Mouse (Mus musculus): Measurements from ENCODE around the gene Lpo. TPM values are rescaled to one million over a fixed set of nuclear protein-coding genes. Genes with fewer than 3 reads are reported as not detected.
"Not testable (repeated sequence)": the region's sequence is repeated elsewhere in the genome, so short reads cannot be mapped to it uniquely, and the experiment has no call there.

Gene Lpo
- 0.28 and 1.0 TPM in 2 replicates for polyA plus RNA-seq (2014; fragmentation: Nextera tagmentation; extraction: Ambion mirVana)

GRCm38 (mm10) chr11:87828239-87828900 is at the start of gene Lpo:
Lpo (minus strand) TSS chr11:87828289.
- no peaks in the 10 kb centered on the region for H3K9me3 ChIP-seq (ENCODE audit: control insufficient read depth, low read length)
- no peak within 1 kb of the TSS for H3K4me3 ChIP-seq (ENCODE audit: low read depth, low read length)
- no peak within 1 kb of the TSS for H3K9ac ChIP-seq (ENCODE audit: low read length)
- no peaks in the 10 kb centered on the region for H3K27me3 ChIP-seq (ENCODE audit: control insufficient read depth, insufficient read depth, low read length)
- H3K36me3 ChIP-seq (ENCODE audit: control insufficient read depth, insufficient read depth, low read length), result no peaks in the 10 kb centered on the region
- DNase-seq (ENCODE audit: low spot score) (no peak), ATAC-seq (replicated peaks; ENCODE audit: low FRiP score) (no peak)
- H3K4me2 ChIP-seq (ENCODE audit: low read depth, low read length, severe bottlenecking), result no peak within 1 kb of the TSS
- 51% methylated on average over 10 of the region's 10 CpGs for whole genome bisulfite sequencing
- no peak within 1 kb of the TSS for H3K27ac ChIP-seq (ENCODE audit: low read depth, low read length)
- no peaks in the 10 kb centered on the region for H3K4me1 ChIP-seq (replicated peaks; ENCODE audit: control insufficient read depth, insufficient read depth, low read length)

GRCm38 (mm10) chr11:87875436-87875835 is 47.3 kb upstream of the Lpo start, which contains the start of gene Epx:
Epx (minus strand) TSS chr11:87875536.
- H3K4me3 ChIP-seq (ENCODE audit: low read depth, low read length), result no peak within 1 kb of the TSS
- no peaks in the 10 kb centered on the region for H3K27me3 ChIP-seq (ENCODE audit: control insufficient read depth, insufficient read depth, low read length)
- no peak within 1 kb of the TSS for H3K27ac ChIP-seq (ENCODE audit: low read depth, low read length)
- no peaks in the 10 kb centered on the region for H3K4me1 ChIP-seq (replicated peaks; ENCODE audit: control insufficient read depth, insufficient read depth, low read length)
- no peak within 1 kb of the TSS for H3K4me2 ChIP-seq (ENCODE audit: low read depth, low read length, severe bottlenecking)
- no peak within 1 kb of the TSS for H3K9ac ChIP-seq (ENCODE audit: low read length)
- ATAC-seq (replicated peaks; ENCODE audit: low FRiP score) (no peak), DNase-seq (ENCODE audit: low spot score) (no peak)
- WGBS, result 87% methylated on average over 6 of the region's 6 CpGs
- no peaks in the 10 kb centered on the region for H3K9me3 ChIP-seq (ENCODE audit: control insufficient read depth, low read length)
- no peaks in the 10 kb centered on the region for H3K36me3 ChIP-seq (ENCODE audit: control insufficient read depth, insufficient read depth, low read length)

DNA sequence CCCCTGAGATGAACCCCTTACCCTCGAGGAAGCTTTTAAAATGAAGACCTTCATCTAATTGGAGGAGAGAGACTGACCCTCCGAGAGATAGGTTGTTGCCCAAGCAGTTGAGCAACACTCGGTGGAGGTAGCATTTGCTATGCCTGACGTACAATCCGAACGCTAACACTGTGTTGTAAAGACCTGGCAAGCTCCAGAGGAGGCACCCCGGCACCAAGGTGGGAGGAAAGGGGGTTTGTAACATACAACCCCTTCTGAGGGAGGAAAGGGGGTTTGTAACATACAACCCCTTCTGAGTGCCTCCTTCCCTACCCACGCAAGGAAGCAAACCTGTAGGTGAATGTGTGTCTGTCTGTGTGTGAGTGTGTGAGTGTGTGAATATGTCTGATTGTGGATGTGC is 43.7 kb upstream of the Lpo start:
- no peaks in the 10 kb centered on the region for H3K36me3 ChIP-seq (ENCODE audit: control insufficient read depth, insufficient read depth, low read length)
- no peaks in the 10 kb centered on the region for H3K9me3 ChIP-seq (ENCODE audit: control insufficient read depth, low read length)
- no peaks in the 10 kb centered on the region for H3K4me1 ChIP-seq (replicated peaks; ENCODE audit: control insufficient read depth, insufficient read depth, low read length)
- 75% methylated on average over 8 of the region's 8 CpGs for WGBS
- no peaks in the 10 kb centered on the region for H3K27me3 ChIP-seq (ENCODE audit: control insufficient read depth, insufficient read depth, low read length)
- DNase-seq (ENCODE audit: low spot score), result peak; percentile 4
- H3K9ac ChIP-seq (ENCODE audit: low read length), result no peak overlapping the region
- ATAC-seq (replicated peaks; ENCODE audit: low FRiP score), result no peak
- H3K27ac ChIP-seq (ENCODE audit: low read depth, low read length), result no peak overlapping the region
- H3K4me2 ChIP-seq (ENCODE audit: low read depth, low read length, severe bottlenecking), result no peak overlapping the region
- no peak overlapping the region for H3K4me3 ChIP-seq (ENCODE audit: low read depth, low read length)

DNA sequence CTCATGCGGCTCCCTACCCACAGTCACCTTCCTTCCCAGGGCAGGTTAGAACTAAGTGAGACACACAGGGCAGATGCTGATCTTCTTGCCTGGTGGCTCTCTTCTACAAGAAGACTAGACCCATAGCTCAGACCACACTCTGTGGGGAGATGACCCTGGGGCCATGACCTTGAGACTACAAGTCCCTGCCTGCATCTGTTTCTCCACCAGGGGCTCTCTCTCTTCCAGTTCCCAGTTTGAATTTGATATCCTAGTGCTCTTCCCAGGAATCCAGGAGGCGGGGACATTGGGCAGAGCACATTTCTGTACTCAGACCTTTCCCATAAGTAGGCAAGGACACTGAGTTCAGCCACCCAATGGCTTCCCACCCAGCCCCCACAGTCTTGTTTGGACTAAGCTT is 42.0 kb upstream of the Lpo start:
- no peaks in the 10 kb centered on the region for H3K4me1 ChIP-seq (replicated peaks; ENCODE audit: control insufficient read depth, insufficient read depth, low read length)
- H3K27ac ChIP-seq (ENCODE audit: low read depth, low read length), result no peak overlapping the region
- ATAC-seq (replicated peaks; ENCODE audit: low FRiP score) (no peak), DNase-seq (ENCODE audit: low spot score) (peak; percentile 20)
- WGBS, result 80% methylated on average over 2 of the region's 2 CpGs
- H3K36me3 ChIP-seq (ENCODE audit: control insufficient read depth, insufficient read depth, low read length), result no peaks in the 10 kb centered on the region
- H3K4me2 ChIP-seq (ENCODE audit: low read depth, low read length, severe bottlenecking), result no peak overlapping the region
- H3K4me3 ChIP-seq (ENCODE audit: low read depth, low read length), result no peak overlapping the region
- H3K9me3 ChIP-seq (ENCODE audit: control insufficient read depth, low read length), result no peaks in the 10 kb centered on the region
- no peak overlapping the region for H3K9ac ChIP-seq (ENCODE audit: low read length)
- H3K27me3 ChIP-seq (ENCODE audit: control insufficient read depth, insufficient read depth, low read length), result no peaks in the 10 kb centered on the region

DNA sequence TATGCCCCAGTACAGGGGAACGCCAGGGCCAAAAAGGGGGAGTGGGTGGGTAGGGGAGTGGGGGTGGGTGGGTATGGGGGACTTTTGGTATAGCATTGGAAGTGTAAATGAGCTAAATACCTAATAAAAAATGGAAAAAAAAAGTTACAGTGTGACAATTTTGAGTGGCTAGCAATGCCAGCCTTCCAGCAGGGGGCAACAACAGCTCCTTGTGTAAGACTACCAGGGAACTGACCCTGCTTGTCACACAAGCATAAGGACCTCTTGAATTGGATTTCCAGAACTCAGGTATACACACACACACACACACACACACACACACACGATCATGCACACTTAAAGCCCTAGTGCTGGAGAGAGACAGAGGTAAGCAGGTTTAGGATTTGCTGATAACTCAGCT is 38.8 kb upstream of the Lpo start:
- DNase-seq (ENCODE audit: low spot score), result peak; percentile 26
- not testable (repeated sequence) for H3K9me3 ChIP-seq (ENCODE audit: control insufficient read depth, low read length); H3K4me3 ChIP-seq (ENCODE audit: low read depth, low read length); H3K4me2 ChIP-seq (ENCODE audit: low read depth, low read length, severe bottlenecking); H3K27ac ChIP-seq (ENCODE audit: low read depth, low read length); H3K9ac ChIP-seq (ENCODE audit: low read length); H3K27me3 ChIP-seq (ENCODE audit: control insufficient read depth, insufficient read depth, low read length); H3K36me3 ChIP-seq (ENCODE audit: control insufficient read depth, insufficient read depth, low read length); H3K4me1 ChIP-seq (replicated peaks; ENCODE audit: control insufficient read depth, insufficient read depth, low read length); ATAC-seq (replicated peaks; ENCODE audit: low FRiP score)
- WGBS, result 92% methylated on average over 1 of the region's 2 CpGs

DNA sequence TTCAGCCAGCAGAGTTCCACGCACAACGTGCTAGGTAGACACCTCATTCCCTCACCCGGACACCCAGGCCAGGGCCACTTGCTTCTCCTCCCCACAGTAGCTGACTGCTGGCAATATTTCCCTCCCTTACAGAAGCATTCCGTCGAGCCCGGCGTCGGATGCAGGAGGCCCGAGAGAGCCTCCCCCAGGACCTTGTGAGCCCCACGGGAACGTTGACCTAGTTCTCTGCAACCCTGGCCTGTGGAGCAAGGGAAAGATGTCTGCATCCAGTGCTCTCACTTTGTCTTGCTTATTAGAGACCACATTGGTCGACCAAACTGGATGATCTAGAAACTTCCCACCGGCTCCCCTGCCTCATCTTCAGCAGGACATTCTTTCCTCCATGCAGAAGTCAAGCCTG is 34.7 kb upstream of the Lpo start:
- DNase-seq (ENCODE audit: low spot score) (peak; percentile 34), ATAC-seq (replicated peaks; ENCODE audit: low FRiP score) (no peak)
- Histone ChIP-seq H3K27me3 (ENCODE audit: control insufficient read depth, insufficient read depth, low read length) (no peaks in the 10 kb centered on the region), H3K36me3 (ENCODE audit: control insufficient read depth, insufficient read depth, low read length) (no peaks in the 10 kb centered on the region; the same call in 1 of the 2 replicates), H3K9ac (ENCODE audit: low read length) (no peak overlapping the region), H3K4me1 (replicated peaks; ENCODE audit: control insufficient read depth, insufficient read depth, low read length) (no peaks in the 10 kb centered on the region), H3K27ac (ENCODE audit: low read depth, low read length) (no peak overlapping the region), H3K9me3 (ENCODE audit: control insufficient read depth, low read length) (no peaks in the 10 kb centered on the region), H3K4me2 (ENCODE audit: low read depth, low read length, severe bottlenecking) (no peak overlapping the region), H3K4me3 (ENCODE audit: low read depth, low read length) (no peak overlapping the region)
- 95% methylated on average over 13 of the region's 13 CpGs for WGBS

DNA sequence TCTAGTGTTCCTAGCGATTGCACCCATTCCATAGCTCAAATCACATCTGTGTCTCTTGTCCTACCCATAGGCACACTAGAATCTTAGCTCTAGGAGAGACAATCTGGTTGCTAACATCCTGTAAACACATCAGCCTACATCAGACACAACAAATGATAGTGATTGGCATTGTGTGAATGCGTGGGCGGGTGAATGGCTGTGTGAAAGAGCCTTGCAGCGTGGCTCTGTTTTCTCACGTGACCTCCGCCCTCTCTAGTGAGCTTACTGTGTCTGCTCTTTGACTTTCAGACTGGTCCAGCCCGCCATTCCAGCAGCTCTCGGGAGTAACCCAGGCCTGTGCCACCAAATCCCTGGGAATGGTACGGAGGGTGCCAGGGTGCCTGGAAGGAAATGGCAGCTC is 32.3 kb upstream of the Lpo start:
- H3K36me3 ChIP-seq (ENCODE audit: control insufficient read depth, insufficient read depth, low read length), result no peaks in the 10 kb centered on the region; the same call in 1 of the 2 replicates
- no peak overlapping the region for H3K9ac ChIP-seq (ENCODE audit: low read length)
- H3K4me2 ChIP-seq (ENCODE audit: low read depth, low read length, severe bottlenecking), result no peak overlapping the region
- no peak overlapping the region for H3K4me3 ChIP-seq (ENCODE audit: low read depth, low read length)
- ATAC-seq (replicated peaks; ENCODE audit: low FRiP score), result no peak
- peak; percentile 40 for DNase-seq (ENCODE audit: low spot score)
- no peaks in the 10 kb centered on the region for H3K4me1 ChIP-seq (replicated peaks; ENCODE audit: control insufficient read depth, insufficient read depth, low read length)
- H3K27ac ChIP-seq (ENCODE audit: low read depth, low read length), result no peak overlapping the region
- WGBS, result 84% methylated on average over 9 of the region's 9 CpGs
- no peaks in the 10 kb centered on the region for H3K9me3 ChIP-seq (ENCODE audit: control insufficient read depth, low read length)
- no peaks in the 10 kb centered on the region for H3K27me3 ChIP-seq (ENCODE audit: control insufficient read depth, insufficient read depth, low read length)

- Histone ChIP-seq H3K9me3 (ENCODE audit: control insufficient read depth, low read length) (no peaks in the 10 kb centered on the region), H3K4me3 (ENCODE audit: low read depth, low read length) (no peak overlapping the region), H3K4me1 (replicated peaks; ENCODE audit: control insufficient read depth, insufficient read depth, low read length) (no peaks in the 10 kb centered on the region), H3K27me3 (ENCODE audit: control insufficient read depth, insufficient read depth, low read length) (no peaks in the 10 kb centered on the region), H3K27ac (ENCODE audit: low read depth, low read length) (no peak overlapping the region), H3K36me3 (ENCODE audit: control insufficient read depth, insufficient read depth, low read length) (no peaks in the 10 kb centered on the region; the same call in 1 of the 2 replicates), H3K4me2 (ENCODE audit: low read depth, low read length, severe bottlenecking) (no peak overlapping the region), H3K9ac (ENCODE audit: low read length) (no peak overlapping the region)
- DNase-seq (ENCODE audit: low spot score) (peak; percentile 31), ATAC-seq (replicated peaks; ENCODE audit: low FRiP score) (no peak)
- WGBS, result 91% methylated on average over 11 of the region's 11 CpGs
Measured at GRCm38 (mm10) chr11:87859273-87859672, 31.2 kb upstream of the Lpo start.

DNA sequence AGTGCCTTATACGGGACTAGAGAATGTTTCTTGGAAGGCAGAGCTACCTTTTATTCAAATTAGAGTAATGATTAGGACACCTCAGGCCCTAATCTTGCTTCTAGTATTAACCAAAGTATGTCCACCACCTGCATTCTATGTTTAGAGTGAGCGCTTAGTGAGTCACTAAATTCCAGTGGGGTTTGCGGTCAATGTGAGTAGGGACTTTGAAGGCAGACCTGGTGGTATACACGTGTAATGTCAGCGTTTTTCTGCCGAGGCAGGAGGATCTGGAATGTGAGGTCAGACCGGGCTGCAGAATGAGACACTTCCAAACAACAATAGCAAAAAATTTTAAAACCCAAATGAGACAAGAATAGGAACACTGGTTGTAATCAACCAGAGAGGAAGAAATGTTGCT is 26.5 kb upstream of the Lpo start:
- Histone ChIP-seq H3K36me3 (ENCODE audit: control insufficient read depth, insufficient read depth, low read length) (no peaks in the 10 kb centered on the region), H3K4me3 (ENCODE audit: low read depth, low read length) (no peak overlapping the region), H3K27me3 (ENCODE audit: control insufficient read depth, insufficient read depth, low read length) (no peaks in the 10 kb centered on the region), H3K9ac (ENCODE audit: low read length) (no peak overlapping the region), H3K4me2 (ENCODE audit: low read depth, low read length, severe bottlenecking) (no peak overlapping the region), H3K9me3 (ENCODE audit: control insufficient read depth, low read length) (no peaks in the 10 kb centered on the region), H3K4me1 (replicated peaks; ENCODE audit: control insufficient read depth, insufficient read depth, low read length) (no peaks in the 10 kb centered on the region), H3K27ac (ENCODE audit: low read depth, low read length) (no peak overlapping the region)
- WGBS, result 89% methylated on average over 7 of the region's 7 CpGs
- no peak for ATAC-seq (replicated peaks; ENCODE audit: low FRiP score)
- DNase-seq (ENCODE audit: low spot score), result no peak
